ENCODE assay signal across 31 mouse cellular contexts in genomic region chr7:44964990-44965389, GRCm38 (mm10). TPM values are rescaled to one million over a fixed set of nuclear protein-coding genes. Genes with fewer than 3 reads are reported as not detected.
"Had no signal": no experiment of that assay in that cellular context is flagged by ENCODE, and none has a peak within 500 bp of the region (broad histone marks: within the 10 kb centered on the region; RNA-seq: fewer than 3 reads in every experiment).

No protein-coding gene starts in this region.

- H3K27ac ChIP-seq: heart, adult 2 months; heart, embryonic 13.5 days; heart, embryonic 15.5 days; hindbrain, embryonic 13.5 days; hindbrain, embryonic 15.5 days; hindbrain, postnatal 0 days; kidney, embryonic 15.5 days; kidney, postnatal 0 days; limb, embryonic 13.5 days; limb, embryonic 15.5 days; liver, embryonic 12.5 days; liver, embryonic 14.5 days had no signal

- H3K27me3 ChIP-seq: heart, embryonic 13.5 days; heart, embryonic 15.5 days; hindbrain, embryonic 13.5 days; hindbrain, embryonic 15.5 days; kidney, embryonic 15.5 days; limb, embryonic 13.5 days; limb, embryonic 15.5 days had no signal

- H3K4me3 ChIP-seq: heart, adult 2 months; heart, embryonic 13.5 days; heart, embryonic 15.5 days; hindbrain, embryonic 13.5 days; hindbrain, embryonic 15.5 days; kidney, embryonic 15.5 days; limb, embryonic 13.5 days; limb, embryonic 15.5 days; liver, embryonic 12.5 days had no signal

- DNase-seq: gastrocnemius, postnatal 10 days; gastrocnemius, postnatal 25 days; heart, adult 2 months; heart, postnatal 14 days; heart, postnatal 36 days; kidney, adult 11 months; kidney, adult 2 months; kidney, adult 9 months; kidney, postnatal 14 days; kidney, postnatal 36 days; layer of hippocampus, adult 9-11 months; layer of hippocampus, postnatal 36 days; left cerebral cortex, postnatal 4 days had no signal

RNA-seq across cellular contexts. Expression of gene Tsks, which starts 22.0 kb away (rescaled TPM):
- total RNA-seq: gastrocnemius, adult 18-20 months; gastrocnemius, postnatal 10 days; gastrocnemius, postnatal 25 days; heart, adult 2 months; heart, postnatal 14 days; heart, postnatal 36 days; hematopoietic stem cell, adult 5-6 weeks; hindbrain, postnatal 0 days; left cerebral cortex, postnatal 4 days; liver, adult 2 months had no signal
- polyA plus RNA-seq: heart, embryonic 11.5 days; intestine, embryonic 14.5 days; intestine, embryonic 16.5 days; large intestine, adult 2 months; liver, embryonic 12.5 days had no signal
